Mouse (Mus musculus) midbrain, embryonic 11.5 days (tissue): ENCODE results near the gene Hsp90aa1. TPM values are rescaled to one million over a fixed set of nuclear protein-coding genes. Genes with fewer than 3 reads are reported as not detected.
A peak's percentile ranks its signal among the peaks of the same experiment; 100 is the strongest.
"Not testable (repeated sequence)": the region's sequence is repeated elsewhere in the genome, so short reads cannot be mapped to it uniquely, and the experiment has no call there.

ENCODE experiments used
- ATAC-seq: fragments of 200-750 bp; cut with Nextera tagmentation; 2 replicates; pipeline ENCODE4 v1.8.0; 2017; ENCODE audit warnings: moderate TSS enrichment, moderate library complexity; ENCODE audit not compliant: low FRiP score
- DNase-seq: peaks from one replicate; pipeline ENCODE4 v3.0.0; 2015; ENCODE audit warnings: low spot score; ENCODE audit errors: missing footprints
- H3K27ac ChIP-seq: fragments of 300-500 bp; sonication (generic); 2 replicates; pipeline ENCODE4 v1.5.1; 2014; ENCODE audit warnings: low read depth, low read length
- H3K27me3 ChIP-seq: fragments of 300-500 bp; sonication (generic); 2 replicates; pipeline ENCODE4 v1.6.1; 2014; ENCODE audit warnings: mild to moderate bottlenecking, low read length, moderate library complexity, mixed read lengths; ENCODE audit not compliant: control insufficient read depth, insufficient read depth
- H3K36me3 ChIP-seq: fragments of 300-500 bp; sonication (generic); 2 replicates; pipeline ENCODE4 v1.6.1; 2014; ENCODE audit warnings: mild to moderate bottlenecking, low read length, moderate library complexity, mixed read lengths; ENCODE audit not compliant: control insufficient read depth, insufficient read depth
- H3K4me1 ChIP-seq: fragments of 300-500 bp; sonication (generic); 2 replicates; pipeline ENCODE4 v1.6.1; 2014; ENCODE audit warnings: low read length; ENCODE audit not compliant: control insufficient read depth, insufficient read depth
- H3K4me2 ChIP-seq: fragments of 300-500 bp; sonication (generic); 2 replicates; pipeline ENCODE4 v1.6.1; 2014; ENCODE audit warnings: mild to moderate bottlenecking, moderate library complexity
- H3K4me3 ChIP-seq: fragments of 300-500 bp; sonication (generic); 2 replicates; pipeline ENCODE4 v1.5.1; 2014; ENCODE audit warnings: low read depth, low read length
- H3K9ac ChIP-seq: fragments of 300-500 bp; sonication (generic); 2 replicates; pipeline ENCODE4 v1.6.1; 2014; ENCODE audit warnings: low read length
- H3K9me3 ChIP-seq: fragments of 300-500 bp; sonication (generic); 2 replicates; pipeline ENCODE4 v1.6.1; 2016; ENCODE audit warnings: low read length; ENCODE audit not compliant: control insufficient read depth
- WGBS: fragments of 180-500 bp; shearing (Covaris S2); extraction: QIAGEN DNeasy Blood & Tissue Kit; methylation state at CpG from one replicate; pipeline ENCODE4 v1.1.7; 2014; 5-methylcytosine and 5-hydroxymethylcytosine counted together
- polyA plus RNA-seq: library from polyadenylated mRNA; unstranded; fragments of >200 nt; fragmentation: Nextera tagmentation; extraction: Ambion mirVana; gene quantifications from 2 replicates; pipeline ENCODE4 v1.2.1, GENCODE M21; 2014

The Hsp90aa1 gene
- polyA plus RNA-seq, result 1,541 and 1,584 TPM in 2 replicates

DNA sequence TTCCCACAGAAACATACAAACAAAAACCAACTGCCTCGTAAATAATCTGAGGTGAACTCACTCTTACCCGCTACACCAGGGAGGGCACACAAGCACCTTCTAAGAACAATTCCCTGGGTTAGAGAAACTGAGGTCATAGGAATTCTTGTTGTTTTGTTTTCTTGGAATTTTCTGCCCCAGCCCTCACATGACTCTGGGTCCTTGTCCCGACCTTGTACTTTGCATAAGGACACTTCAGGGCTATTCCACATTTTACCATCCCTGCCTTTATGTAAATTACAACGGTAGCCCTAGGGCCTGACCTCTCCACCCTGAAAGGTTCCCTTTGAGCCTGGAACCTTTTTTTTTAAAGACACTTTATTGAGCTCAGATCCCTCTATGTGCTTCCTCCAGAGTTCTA, at the start of gene Hsp90aa1:
TSS of gene Hsp90aa1 (minus strand) at position 173 of the 400 bp plus-strand sequence.
- WGBS, result 65% methylated on average over 4 of the region's 4 CpGs
- Histone ChIP-seq H3K27ac (no peak within 1 kb of the TSS), H3K4me1 (no peaks in the 10 kb centered on the region), H3K36me3 (no peaks in the 10 kb centered on the region), H3K9me3 (no peaks in the 10 kb centered on the region), H3K4me3 (no peak within 1 kb of the TSS), H3K27me3 (no peaks in the 10 kb centered on the region), H3K4me2 (no peak within 1 kb of the TSS), H3K9ac (no peak within 1 kb of the TSS)
- DNase-seq (peak; percentile 79), ATAC-seq (no peak)

DNA sequence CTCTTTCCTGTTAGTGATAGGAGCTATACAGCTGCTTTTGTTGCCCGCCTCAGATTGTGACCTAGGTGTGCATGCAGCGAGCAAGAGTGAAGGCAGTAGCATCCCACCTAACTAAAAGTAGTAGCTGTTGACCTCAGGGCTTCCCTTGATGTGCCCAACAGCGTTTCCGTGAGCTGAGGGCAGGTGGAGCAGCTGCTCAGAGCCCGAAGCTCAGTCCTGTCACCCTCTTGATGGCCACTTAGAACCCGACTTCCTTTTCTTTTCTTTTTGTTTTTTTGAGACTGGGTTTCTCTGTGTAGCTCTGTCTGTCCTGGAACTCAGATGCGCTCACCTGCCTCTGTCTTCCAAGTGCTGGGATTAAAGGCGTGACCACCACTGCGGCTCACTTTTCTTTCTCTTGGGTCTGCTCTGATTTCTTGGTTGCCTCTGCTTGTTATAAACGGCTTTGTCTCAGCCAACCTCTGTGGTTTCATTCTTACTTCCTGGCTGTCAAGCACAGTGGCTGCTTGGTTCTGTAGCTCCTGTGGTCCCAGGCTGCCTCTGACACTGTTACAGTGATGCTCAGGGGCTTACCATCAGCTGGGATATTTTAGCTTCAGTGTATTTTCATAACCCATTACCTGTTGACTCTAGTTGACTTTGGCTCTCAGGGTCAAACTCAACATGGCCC, 48.4 kb upstream of the Hsp90aa1 start:
- ATAC-seq (no peak), DNase-seq (no peak)
- no peaks in the 10 kb centered on the region for H3K36me3 ChIP-seq
- WGBS, result 87% methylated on average over 10 of the region's 10 CpGs
- H3K4me2 ChIP-seq, result no peak overlapping the region
- H3K4me1 ChIP-seq, result no peaks in the 10 kb centered on the region
- no peak overlapping the region for H3K27ac ChIP-seq
- H3K4me3 ChIP-seq, result no peak overlapping the region
- H3K9me3 ChIP-seq, result no peaks in the 10 kb centered on the region
- no peak overlapping the region for H3K9ac ChIP-seq
- H3K27me3 ChIP-seq, result no peaks in the 10 kb centered on the region

- H3K4me3 ChIP-seq, result peak overlapping the region; percentile 84
- H3K4me2 ChIP-seq, result peak overlapping the region; percentile 69
- peaks cover 11% of the 10 kb centered on the region for H3K4me1 ChIP-seq
- ATAC-seq (no peak; the same call in none of the 2 replicates), DNase-seq (no peak)
- peak overlapping the region; percentile 91 for H3K9ac ChIP-seq
- H3K9me3 ChIP-seq, result no peaks in the 10 kb centered on the region
- WGBS, result under 1% methylated on average over 70 of the region's 72 CpGs
- no peaks in the 10 kb centered on the region for H3K36me3 ChIP-seq
- H3K27me3 ChIP-seq, result peaks cover 5% of the 10 kb centered on the region; the same call in 1 of the 2 replicates
- H3K27ac ChIP-seq, result peak overlapping the region; percentile 65
Observed at GRCm38 (mm10) chr12:110738158-110738921, 35.8 kb upstream of the Hsp90aa1 start.

DNA sequence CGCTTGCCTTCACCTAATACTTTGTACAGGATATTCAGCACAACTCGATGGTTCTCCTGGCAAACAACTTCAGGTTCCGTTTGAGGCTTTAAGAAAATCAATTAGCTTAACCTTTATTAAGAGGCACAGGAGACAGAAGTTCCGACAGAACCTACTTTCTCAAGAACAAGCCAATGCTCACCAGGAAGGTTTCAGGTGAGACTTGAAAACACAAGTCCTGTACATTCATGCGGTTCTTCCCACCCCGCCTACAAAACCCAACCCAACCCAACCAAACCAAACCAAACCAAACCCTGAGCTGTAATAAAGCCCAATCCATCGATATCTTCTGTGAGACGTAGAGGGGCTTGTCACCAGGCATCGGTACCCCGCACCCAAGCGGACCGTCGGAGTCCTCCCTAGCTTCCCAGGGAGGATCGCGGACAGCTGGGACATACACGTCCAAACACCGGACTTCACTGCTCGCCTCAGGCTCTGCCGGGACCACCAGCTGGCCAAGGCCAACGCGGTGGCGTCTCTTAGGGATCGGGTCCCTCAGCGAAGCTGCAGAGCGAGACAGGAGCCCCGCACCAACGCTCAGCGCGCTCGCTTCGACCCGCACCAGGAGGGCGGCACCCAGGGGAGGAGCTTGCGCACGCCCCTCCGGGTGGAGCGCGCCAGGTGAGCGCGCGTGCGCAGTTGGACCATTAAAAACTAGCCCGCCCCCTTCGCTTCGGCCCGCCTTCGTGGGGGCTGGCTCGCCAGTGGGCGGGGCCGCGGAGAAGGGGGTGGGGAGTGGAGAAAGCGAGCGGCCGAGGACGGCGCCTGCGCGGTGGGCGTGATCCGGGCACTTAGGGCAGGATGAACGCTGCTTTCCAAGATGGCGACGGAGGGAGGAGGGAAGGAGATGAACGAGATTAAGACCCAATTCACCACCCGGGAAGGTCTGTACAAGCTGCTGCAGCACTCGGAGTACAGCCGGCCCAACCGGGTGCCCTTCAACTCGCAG, 34.9 kb upstream of the Hsp90aa1 start, which contains the start of gene Wdr20:
TSS of gene Wdr20 (plus strand) at position 775 of the 988 bp plus-strand sequence.
- H3K27me3 ChIP-seq, result peaks cover 5% of the 10 kb centered on the region; the same call in 1 of the 2 replicates
- no peaks in the 10 kb centered on the region for H3K9me3 ChIP-seq
- peak within 1 kb of the TSS; percentile 65 for H3K27ac ChIP-seq
- H3K4me2 ChIP-seq, result peak within 1 kb of the TSS; percentile 69
- peak within 1 kb of the TSS; percentile 84 for H3K4me3 ChIP-seq
- ATAC-seq (peak; percentile 96), DNase-seq (peak; percentile 100)
- H3K36me3 ChIP-seq, result no peaks in the 10 kb centered on the region
- peak within 1 kb of the TSS; percentile 91 for H3K9ac ChIP-seq
- WGBS, result under 1% methylated on average over 69 of the region's 69 CpGs
- peaks cover 11% of the 10 kb centered on the region for H3K4me1 ChIP-seq

- WGBS, result 28% methylated on average over 4 of the region's 4 CpGs
- no peaks in the 10 kb centered on the region for H3K36me3 ChIP-seq
- no peak overlapping the region for H3K9ac ChIP-seq
- no peaks in the 10 kb centered on the region for H3K9me3 ChIP-seq
- DNase-seq (no peak), ATAC-seq (no peak)
- H3K27ac ChIP-seq, result no peak overlapping the region
- H3K27me3 ChIP-seq, result peaks cover 5% of the 10 kb centered on the region; the same call in 1 of the 2 replicates
- no peak overlapping the region for H3K4me3 ChIP-seq
- H3K4me1 ChIP-seq, result peaks cover 11% of the 10 kb centered on the region
- no peak overlapping the region for H3K4me2 ChIP-seq
Observed at GRCm38 (mm10) chr12:110736641-110737040, 34.1 kb upstream of the Hsp90aa1 start.

DNA sequence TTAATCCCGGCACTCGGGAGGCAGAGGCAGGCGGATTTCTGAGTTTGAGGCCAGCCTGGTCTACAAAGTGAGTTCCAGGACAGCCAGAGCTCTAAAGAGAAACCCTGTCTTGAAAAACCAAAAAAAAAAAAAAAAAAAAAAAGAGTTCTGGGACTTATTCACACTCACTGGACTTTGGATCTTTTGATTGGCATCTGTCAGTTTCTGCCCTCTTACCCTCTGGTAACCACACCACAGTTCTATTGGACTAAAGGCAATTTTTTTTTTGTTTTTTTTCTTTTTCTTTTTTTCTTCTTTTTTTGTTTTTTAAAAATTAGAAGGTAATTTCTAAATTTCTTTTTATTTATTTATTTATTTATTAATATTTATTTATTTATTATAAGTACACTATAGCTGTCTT, 30.7 kb upstream of the Hsp90aa1 start:
- H3K27me3 ChIP-seq, H3K4me2 ChIP-seq, H3K36me3 ChIP-seq, H3K4me3 ChIP-seq, H3K9me3 ChIP-seq, DNase-seq, ATAC-seq, H3K9ac ChIP-seq, H3K4me1 ChIP-seq, H3K27ac ChIP-seq: not testable (repeated sequence)
- 92% methylated on average over 3 of the region's 3 CpGs for WGBS

DNA sequence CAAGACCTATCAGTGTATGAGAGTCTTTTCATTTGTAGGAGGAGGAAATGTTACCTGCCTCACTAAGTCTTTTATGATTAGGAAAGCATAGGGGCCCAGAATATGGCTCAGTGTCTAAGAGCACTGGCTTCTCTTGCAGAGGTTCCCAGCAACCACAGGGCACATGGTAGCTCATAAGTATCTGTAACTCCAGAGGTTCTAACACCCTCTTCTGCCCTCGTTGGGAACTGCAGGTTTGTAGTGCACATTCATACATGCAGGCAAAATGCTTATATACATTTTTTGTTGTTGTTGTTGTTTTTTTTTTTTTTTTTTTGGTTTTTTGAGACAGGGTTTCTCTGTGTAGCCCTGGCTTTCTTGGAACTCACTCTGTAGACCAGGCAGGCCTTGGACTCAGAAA, 23.9 kb upstream of the Hsp90aa1 start:
- DNase-seq (no peak), ATAC-seq (no peak)
- 48% methylated on average over 1 of the region's 1 CpGs for WGBS
- Histone ChIP-seq H3K4me2 (no peak overlapping the region), H3K4me3 (no peak overlapping the region), H3K9me3 (no peaks in the 10 kb centered on the region), H3K27ac (no peak overlapping the region), H3K9ac (no peak overlapping the region), H3K4me1 (no peaks in the 10 kb centered on the region), H3K27me3 (no peaks in the 10 kb centered on the region), H3K36me3 (no peaks in the 10 kb centered on the region)

- no peaks in the 10 kb centered on the region for H3K4me1 ChIP-seq
- no peak overlapping the region for H3K4me3 ChIP-seq
- ATAC-seq, result no peak
- 86% methylated on average over 5 of the region's 5 CpGs for WGBS
- no peak overlapping the region for H3K4me2 ChIP-seq
- H3K27me3 ChIP-seq, result no peaks in the 10 kb centered on the region
- no peaks in the 10 kb centered on the region for H3K9me3 ChIP-seq
- DNase-seq, result no peak
- no peaks in the 10 kb centered on the region for H3K36me3 ChIP-seq
- no peak overlapping the region for H3K27ac ChIP-seq
- no peak overlapping the region for H3K9ac ChIP-seq
Observed at GRCm38 (mm10) chr12:110725489-110725888, 23.0 kb upstream of the Hsp90aa1 start.
